Mouse (Mus musculus) midbrain, embryonic 14.5 days (tissue): ENCODE results near the gene 1700011L22Rik. TPM values are rescaled to one million over a fixed set of nuclear protein-coding genes. Genes with fewer than 3 reads are reported as not detected.

ENCODE experiments used
- ATAC-seq: fragments of 200-750 bp; cut with Nextera tagmentation; 2 replicates; pipeline ENCODE4 v1.8.0; 2017; ENCODE audit warnings: moderate number of reproducible peaks, moderate library complexity; ENCODE audit not compliant: low FRiP score, low TSS enrichment
- DNase-seq: peaks from one replicate; pipeline ENCODE4 v3.0.0-alpha.2; 2015
- H3K27ac ChIP-seq: fragments of 300-500 bp; sonication (generic); replicated peaks from 2 replicates; pipeline ENCODE4 v1.5.1; 2014; ENCODE audit warnings: mild to moderate bottlenecking, low read depth, low read length, moderate library complexity
- H3K27me3 ChIP-seq: fragments of 300-500 bp; sonication (generic); 2 replicates; pipeline ENCODE4 v1.6.1; 2014; ENCODE audit warnings: low read length, control low read depth, mixed read lengths; ENCODE audit not compliant: control insufficient read depth, insufficient read depth
- H3K36me3 ChIP-seq: fragments of 300-500 bp; sonication (generic); 2 replicates; pipeline ENCODE4 v1.6.1; 2014; ENCODE audit warnings: low read length, control low read depth; ENCODE audit not compliant: control insufficient read depth, insufficient read depth
- H3K4me1 ChIP-seq: fragments of 300-500 bp; sonication (generic); 2 replicates; pipeline ENCODE4 v1.6.1; 2014; ENCODE audit warnings: mild to moderate bottlenecking, antibody characterized with exemption, low read length, control low read depth; ENCODE audit not compliant: control insufficient read depth, insufficient read depth
- H3K4me2 ChIP-seq: fragments of 300-500 bp; sonication (generic); 2 replicates; pipeline ENCODE4 v1.6.1; 2014; ENCODE audit warnings: mild to moderate bottlenecking, low read length, moderate library complexity
- H3K4me3 ChIP-seq: fragments of 300-500 bp; sonication (generic); replicated peaks from 2 replicates; pipeline ENCODE4 v1.5.1; 2014; ENCODE audit warnings: low read depth, low read length
- H3K9ac ChIP-seq: fragments of 300-500 bp; sonication (generic); replicated peaks from 2 replicates; pipeline ENCODE4 v1.6.1; 2014; ENCODE audit warnings: mild to moderate bottlenecking, low read length, moderate library complexity
- H3K9me3 ChIP-seq: fragments of 300-500 bp; sonication (generic); 2 replicates; pipeline ENCODE4 v1.6.1; 2016; ENCODE audit warnings: low read length, control low read depth, mixed read lengths; ENCODE audit not compliant: control insufficient read depth
- WGBS: fragments of 180-500 bp; shearing (Covaris S2); extraction: QIAGEN DNeasy Blood & Tissue Kit; methylation state at CpG from one replicate; pipeline ENCODE4 v1.1.7; 2014; 5-methylcytosine and 5-hydroxymethylcytosine counted together
- polyA plus RNA-seq: library from polyadenylated mRNA; unstranded; fragments of >200 nt; fragmentation: Nextera tagmentation; extraction: Ambion mirVana; gene quantifications from 2 replicates; pipeline ENCODE4 v1.2.1, GENCODE M21; 2014

The 1700011L22Rik gene
- polyA plus RNA-seq, 1 experiment from 2014 or later: not detected

DNA sequence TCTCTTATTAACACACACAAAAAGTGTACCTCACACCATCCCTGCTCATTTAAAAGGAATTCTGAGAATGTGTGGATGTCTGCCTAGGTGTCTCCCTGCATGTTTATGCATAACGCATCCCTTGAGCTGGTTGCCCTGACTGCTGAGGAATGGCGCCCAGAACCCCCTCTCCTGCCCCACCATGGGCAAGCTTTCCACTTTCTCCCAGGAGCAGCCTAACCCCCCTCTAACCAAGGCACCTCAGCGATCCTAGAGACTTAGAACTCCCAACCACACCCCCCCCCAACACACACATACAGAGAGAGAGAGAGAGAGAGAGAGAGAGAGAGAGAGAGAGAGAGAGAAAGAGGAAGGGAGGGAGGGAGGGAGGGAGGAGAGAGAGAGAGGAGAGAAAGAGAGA lies 40.2 kb downstream of the 1700011L22Rik start:
- 54% methylated on average over 3 of the region's 3 CpGs for WGBS
- Histone ChIP-seq H3K4me1 (peaks cover 22% of the 10 kb centered on the region), H3K27ac (no peak overlapping the region), H3K4me3 (no peak overlapping the region), H3K4me2 (no peak overlapping the region), H3K9me3 (no peaks in the 10 kb centered on the region), H3K9ac (no peak overlapping the region), H3K36me3 (no peaks in the 10 kb centered on the region), H3K27me3 (no peaks in the 10 kb centered on the region)
- no peak for ATAC-seq
- DNase-seq: no peak

DNA sequence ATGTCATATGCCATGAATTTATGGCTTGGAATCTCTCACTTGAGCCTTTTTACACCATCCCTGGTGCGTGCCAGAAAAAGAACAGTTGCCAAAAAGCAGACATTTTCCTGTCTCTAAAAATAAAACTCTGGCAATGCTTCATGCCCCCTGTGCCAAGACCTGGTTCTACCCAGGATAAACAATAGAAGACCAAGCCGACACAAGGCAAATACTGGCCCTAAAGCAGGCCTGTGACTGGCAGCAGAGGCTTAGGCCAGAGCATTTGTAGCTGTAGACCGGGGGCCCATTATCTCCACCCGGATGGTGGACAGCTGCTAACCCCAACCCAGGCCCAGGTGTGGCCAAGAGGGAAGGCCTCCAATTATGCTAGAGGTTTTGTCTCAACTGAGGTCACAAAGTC lies 41.5 kb downstream of the 1700011L22Rik start:
- no peak overlapping the region for H3K9ac ChIP-seq
- 88% methylated on average over 4 of the region's 4 CpGs for WGBS
- DNase-seq: no peak

DNA sequence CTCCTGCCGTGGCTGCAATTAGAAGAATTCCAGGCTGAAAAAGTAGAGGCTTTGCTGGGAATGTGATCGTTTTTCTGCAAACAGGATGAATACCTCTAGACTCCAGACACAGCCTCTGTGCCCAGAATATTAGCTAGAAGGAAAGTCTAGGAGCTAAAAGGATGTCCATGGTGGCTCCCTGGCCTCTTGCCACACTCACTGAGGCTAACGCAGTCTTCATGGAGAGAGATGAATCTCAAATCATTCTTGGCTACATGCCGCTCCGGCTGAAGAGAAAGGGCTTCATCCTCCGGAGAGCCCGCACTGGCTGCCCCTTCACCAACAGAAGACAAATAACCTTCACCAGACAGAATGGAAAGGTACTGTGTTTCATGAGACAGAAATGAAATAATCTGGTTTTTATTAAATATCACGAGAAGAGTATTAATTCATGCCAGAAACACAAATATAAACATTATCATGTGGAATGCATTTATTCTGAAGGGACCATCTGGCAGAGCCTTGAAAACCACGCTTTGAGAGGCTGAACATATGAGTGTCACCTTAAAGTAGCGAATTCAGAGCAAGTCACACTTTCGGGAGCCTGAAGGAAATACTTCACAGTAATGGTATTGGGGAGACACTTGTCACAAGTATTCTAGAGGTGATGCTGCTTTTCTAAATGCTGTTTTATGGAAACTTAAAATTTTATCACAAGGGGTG lies 46.8 kb downstream of the 1700011L22Rik start:
- no peak overlapping the region for H3K9ac ChIP-seq

More for the DNA sequence above, 41.5 kb downstream of the 1700011L22Rik start:
- Histone ChIP-seq H3K27me3 (no peaks in the 10 kb centered on the region), H3K4me1 (peaks cover 22% of the 10 kb centered on the region), H3K4me3 (no peak overlapping the region), H3K4me2 (no peak overlapping the region), H3K36me3 (no peaks in the 10 kb centered on the region), H3K9me3 (no peaks in the 10 kb centered on the region), H3K27ac (no peak overlapping the region)
- no peak for ATAC-seq

DNA sequence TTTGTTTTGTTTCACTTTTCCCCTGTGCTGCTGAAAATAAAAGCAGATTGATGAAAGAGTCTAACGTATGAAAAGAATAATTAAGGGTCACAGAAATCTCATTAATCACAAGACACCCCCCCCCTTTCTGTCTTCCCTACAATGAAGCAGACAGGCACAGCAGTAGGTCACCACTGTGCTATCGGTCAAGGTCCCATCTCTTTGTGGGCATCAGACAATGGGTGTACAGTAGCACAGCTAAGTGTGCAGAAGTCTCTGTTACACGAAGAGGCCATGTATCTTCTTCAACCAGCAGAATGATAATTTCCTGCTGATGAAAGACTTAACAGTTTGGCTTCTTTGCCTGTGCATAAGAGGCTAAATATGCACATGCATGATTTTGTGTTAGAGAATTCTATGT lies 49.7 kb downstream of the 1700011L22Rik start:
- WGBS: 46% methylated on average over 3 of the region's 3 CpGs
- H3K9ac ChIP-seq: no peak overlapping the region
- ATAC-seq: no peak
- no peak overlapping the region for H3K4me3 ChIP-seq
- no peak overlapping the region for H3K27ac ChIP-seq
- DNase-seq: no peak
- no peak overlapping the region for H3K4me2 ChIP-seq
- no peaks in the 10 kb centered on the region for H3K27me3 ChIP-seq
- H3K36me3 ChIP-seq: 0 out of 2 replicates have a peak, but pooled peaks cover 6% of the 10 kb centered on the region
- H3K9me3 ChIP-seq: no peaks in the 10 kb centered on the region
- no peaks in the 10 kb centered on the region for H3K4me1 ChIP-seq

More for the DNA sequence above, 46.8 kb downstream of the 1700011L22Rik start:
- no peaks in the 10 kb centered on the region for H3K36me3 ChIP-seq
- H3K4me1 ChIP-seq: no peaks in the 10 kb centered on the region
- WGBS: 79% methylated on average over 11 of the region's 11 CpGs
- H3K9me3 ChIP-seq: no peaks in the 10 kb centered on the region
- no peaks in the 10 kb centered on the region for H3K27me3 ChIP-seq
- ATAC-seq (no peak), DNase-seq (no peak)
- H3K4me2 ChIP-seq: no peak overlapping the region
- no peak overlapping the region for H3K4me3 ChIP-seq
- H3K27ac ChIP-seq: no peak overlapping the region

DNA sequence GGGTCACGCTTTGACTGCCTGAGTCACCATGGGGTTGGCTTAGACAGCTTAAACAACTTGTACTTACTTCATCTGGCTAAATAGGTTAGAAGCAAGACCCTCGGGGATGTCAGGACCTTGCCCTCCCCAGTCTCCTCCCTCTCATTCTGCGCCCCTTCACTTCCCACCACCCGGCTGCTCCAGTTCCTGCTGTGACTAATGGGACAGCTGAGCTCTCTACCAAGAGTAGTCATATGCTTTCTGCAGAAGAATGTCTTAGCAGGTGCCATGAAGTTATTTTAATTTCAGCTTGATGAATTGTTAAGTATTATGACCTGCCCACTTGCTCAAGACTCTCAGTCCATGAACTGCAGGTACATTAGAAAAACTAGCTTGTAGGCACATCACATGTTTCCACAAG lies 51.9 kb downstream of the 1700011L22Rik start:
- H3K4me2 ChIP-seq: no peak overlapping the region
- peaks cover 15% of the 10 kb centered on the region for H3K36me3 ChIP-seq
- ATAC-seq: no peak
- H3K4me3 ChIP-seq: no peak overlapping the region
- no peaks in the 10 kb centered on the region for H3K27me3 ChIP-seq
- H3K4me1 ChIP-seq: no peaks in the 10 kb centered on the region
- H3K27ac ChIP-seq: no peak overlapping the region
- 71% methylated on average over 4 of the region's 4 CpGs for WGBS
- no peak overlapping the region for H3K9ac ChIP-seq
- no peak for DNase-seq
- H3K9me3 ChIP-seq: no peaks in the 10 kb centered on the region

DNA sequence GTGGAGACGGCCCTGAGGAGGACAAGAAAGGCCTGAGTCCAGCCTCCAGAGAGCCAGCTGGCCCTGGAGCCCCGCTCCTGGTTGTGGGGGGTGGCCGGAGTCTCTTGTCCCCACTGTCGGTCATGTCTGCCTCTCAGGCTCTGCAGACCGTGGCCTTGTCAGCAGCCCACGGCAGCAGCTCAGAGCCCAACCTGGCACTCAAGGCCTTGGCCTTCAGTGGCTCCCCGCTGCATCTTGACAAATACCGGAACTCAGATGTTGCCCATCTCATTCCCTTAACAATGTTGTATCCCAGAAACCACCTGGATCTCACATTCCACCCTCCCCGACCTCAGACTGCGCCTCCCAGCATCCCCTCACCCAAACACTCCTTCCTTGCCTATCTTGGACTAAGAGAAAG lies 58.3 kb downstream of the 1700011L22Rik start:
- Histone ChIP-seq H3K4me3 (no peak overlapping the region), H3K27ac (no peak overlapping the region), H3K4me2 (no peak overlapping the region), H3K36me3 (peaks cover 67% of the 10 kb centered on the region), H3K9me3 (no peaks in the 10 kb centered on the region), H3K9ac (no peak overlapping the region), H3K4me1 (no peaks in the 10 kb centered on the region), H3K27me3 (no peaks in the 10 kb centered on the region)
- DNase-seq: no peak
- no peak for ATAC-seq
- WGBS: 95% methylated on average over 10 of the region's 10 CpGs

DNA sequence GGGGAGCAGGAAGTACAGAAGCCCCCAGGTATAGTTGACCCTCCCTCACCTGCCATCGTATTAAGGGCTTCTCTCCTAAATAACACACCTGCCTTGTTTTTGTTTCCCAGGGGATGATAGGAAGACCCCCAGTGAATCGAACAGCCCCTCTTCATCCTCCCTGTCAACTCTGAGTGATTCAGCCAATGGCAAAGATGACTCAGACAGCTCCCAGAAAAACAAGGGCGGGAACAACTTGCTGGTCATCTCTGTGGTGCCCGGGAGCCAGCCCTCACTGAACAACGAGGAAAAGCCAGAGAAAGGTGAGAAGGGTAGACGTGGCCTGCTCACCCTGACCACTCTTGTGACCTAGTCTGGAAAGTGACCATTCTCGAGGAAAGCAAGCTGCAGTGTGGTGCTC lies 62.9 kb downstream of the 1700011L22Rik start:
- Histone ChIP-seq H3K9me3 (no peaks in the 10 kb centered on the region), H3K27ac (no peak overlapping the region), H3K9ac (no peak overlapping the region), H3K27me3 (no peaks in the 10 kb centered on the region), H3K36me3 (peaks cover 84% of the 10 kb centered on the region), H3K4me3 (no peak overlapping the region), H3K4me1 (no peaks in the 10 kb centered on the region), H3K4me2 (no peak overlapping the region)
- ATAC-seq: no peak
- WGBS: 91% methylated on average over 7 of the region's 7 CpGs
- DNase-seq: no peak

DNA sequence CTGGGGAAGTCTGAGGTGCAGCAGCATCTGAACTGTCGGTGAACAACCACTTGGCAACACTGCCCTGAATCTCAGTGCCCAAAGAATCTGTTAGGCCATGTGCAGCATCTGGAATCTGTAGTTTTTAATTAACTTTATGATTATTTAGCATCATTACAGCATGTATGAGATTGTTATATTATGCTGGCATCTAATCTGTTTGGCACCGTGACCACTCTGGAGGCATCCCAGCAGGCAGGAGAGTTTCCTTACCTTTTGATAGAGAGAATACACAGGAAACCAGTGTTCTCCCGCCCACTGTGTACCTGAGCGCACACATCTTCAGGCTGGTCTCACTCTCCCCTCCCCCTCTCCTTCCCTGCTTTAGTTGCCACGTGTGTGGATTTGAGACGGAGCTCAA lies 68.7 kb downstream of the 1700011L22Rik start:
- H3K27me3 ChIP-seq: no peaks in the 10 kb centered on the region
- H3K36me3 ChIP-seq: peaks cover 79% of the 10 kb centered on the region
- H3K4me2 ChIP-seq: no peak overlapping the region
- H3K27ac ChIP-seq: no peak overlapping the region
- no peaks in the 10 kb centered on the region for H3K4me1 ChIP-seq
- ATAC-seq (no peak), DNase-seq (no peak)
- 91% methylated on average over 6 of the region's 6 CpGs for WGBS
- H3K4me3 ChIP-seq: no peak overlapping the region
- no peaks in the 10 kb centered on the region for H3K9me3 ChIP-seq
- H3K9ac ChIP-seq: no peak overlapping the region

DNA sequence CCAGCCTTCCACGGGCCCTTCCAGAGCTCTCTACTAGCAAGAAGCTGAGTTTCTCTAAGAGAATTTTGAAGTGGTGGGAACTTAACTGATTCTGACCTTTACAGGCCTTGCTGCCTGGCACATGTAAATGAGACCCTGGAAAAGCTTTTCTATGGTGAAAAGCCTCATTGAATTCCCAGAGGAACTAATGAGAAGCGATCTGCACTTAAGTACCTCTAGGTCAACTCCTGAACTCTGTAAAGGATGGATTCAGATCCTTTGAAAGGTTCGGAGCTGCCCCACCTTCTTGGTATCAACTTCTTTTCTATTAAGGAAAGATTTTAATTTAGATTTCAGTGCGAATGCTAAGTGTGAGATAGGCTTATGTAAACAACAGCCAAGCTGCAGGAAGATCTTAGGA lies 72.4 kb downstream of the 1700011L22Rik start:
- WGBS: 65% methylated on average over 4 of the region's 4 CpGs
- Histone ChIP-seq H3K27ac (no peak overlapping the region), H3K27me3 (no peaks in the 10 kb centered on the region), H3K9ac (no peak overlapping the region), H3K36me3 (peaks cover 45% of the 10 kb centered on the region), H3K9me3 (no peaks in the 10 kb centered on the region), H3K4me2 (no peak overlapping the region), H3K4me1 (no peaks in the 10 kb centered on the region), H3K4me3 (no peak overlapping the region)
- ATAC-seq: no peak
- DNase-seq: no peak
